Mouse (Mus musculus): ENCODE data around the gene Rnh1.

Rnh1 gene

DNA sequence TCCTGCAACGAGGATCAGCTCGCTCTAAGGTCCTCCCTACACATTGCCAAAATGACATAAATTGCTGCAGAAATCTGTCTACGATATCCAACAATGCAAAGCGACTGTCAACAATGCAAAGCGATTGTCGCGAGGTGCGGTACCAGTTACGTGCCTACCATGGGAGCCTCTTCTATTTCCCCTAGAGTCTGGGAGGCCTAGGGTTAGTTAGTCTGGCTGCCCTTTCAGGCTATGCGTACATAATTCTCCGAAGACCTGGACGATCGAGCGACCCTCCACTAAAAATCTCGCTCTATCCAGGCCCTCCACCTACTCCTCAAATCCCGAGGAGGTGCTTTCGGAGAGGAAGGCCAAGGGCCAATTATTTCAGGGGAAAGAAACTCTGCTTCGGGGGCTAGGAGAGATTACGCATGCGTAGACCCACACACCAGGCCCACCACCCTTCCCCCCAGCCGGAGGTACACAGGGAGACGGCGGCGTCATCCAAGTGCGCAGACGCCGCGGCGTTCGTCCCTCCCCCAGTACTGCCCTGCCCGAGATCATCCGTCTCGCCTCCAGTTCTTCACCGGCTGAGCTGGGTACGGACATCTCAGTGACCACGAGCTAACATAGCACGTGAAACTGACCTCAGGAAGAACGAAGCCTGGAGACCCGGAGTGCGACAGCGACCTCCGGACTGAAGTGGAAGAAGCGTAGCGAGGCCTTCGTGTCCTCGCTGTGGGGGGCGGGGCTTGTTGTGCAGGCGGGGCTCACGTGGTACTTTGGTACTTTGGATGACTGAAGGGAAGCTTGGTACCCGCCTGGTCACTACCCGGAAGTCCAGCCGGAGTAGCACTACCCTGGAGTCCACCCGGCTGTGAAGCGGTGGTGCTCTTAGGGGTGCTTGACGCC, at the start of gene Rnh1:
Rnh1 (minus strand) TSS at position 742 of the 891 bp plus-strand sequence.
- DNase-seq = peak; percentile 93

DNA sequence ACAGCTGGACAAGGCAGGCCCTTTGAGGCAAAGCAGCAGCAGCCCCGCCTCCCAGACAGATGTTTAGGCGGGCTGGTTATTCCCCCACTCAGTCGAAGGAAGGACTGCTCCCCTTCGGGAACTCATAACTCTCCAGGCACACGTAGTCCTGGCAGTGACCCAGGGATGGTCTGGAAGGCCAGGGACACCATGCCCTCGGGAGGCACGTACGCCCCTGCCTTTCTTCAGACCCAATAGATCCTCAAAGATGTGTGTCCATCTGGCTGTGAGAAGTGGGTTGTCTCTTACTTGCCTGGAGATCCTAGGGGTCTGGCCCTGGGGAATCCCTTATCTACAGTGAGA, 49.4 kb upstream of the Rnh1 start:
- DNase-seq = no peak

DNA sequence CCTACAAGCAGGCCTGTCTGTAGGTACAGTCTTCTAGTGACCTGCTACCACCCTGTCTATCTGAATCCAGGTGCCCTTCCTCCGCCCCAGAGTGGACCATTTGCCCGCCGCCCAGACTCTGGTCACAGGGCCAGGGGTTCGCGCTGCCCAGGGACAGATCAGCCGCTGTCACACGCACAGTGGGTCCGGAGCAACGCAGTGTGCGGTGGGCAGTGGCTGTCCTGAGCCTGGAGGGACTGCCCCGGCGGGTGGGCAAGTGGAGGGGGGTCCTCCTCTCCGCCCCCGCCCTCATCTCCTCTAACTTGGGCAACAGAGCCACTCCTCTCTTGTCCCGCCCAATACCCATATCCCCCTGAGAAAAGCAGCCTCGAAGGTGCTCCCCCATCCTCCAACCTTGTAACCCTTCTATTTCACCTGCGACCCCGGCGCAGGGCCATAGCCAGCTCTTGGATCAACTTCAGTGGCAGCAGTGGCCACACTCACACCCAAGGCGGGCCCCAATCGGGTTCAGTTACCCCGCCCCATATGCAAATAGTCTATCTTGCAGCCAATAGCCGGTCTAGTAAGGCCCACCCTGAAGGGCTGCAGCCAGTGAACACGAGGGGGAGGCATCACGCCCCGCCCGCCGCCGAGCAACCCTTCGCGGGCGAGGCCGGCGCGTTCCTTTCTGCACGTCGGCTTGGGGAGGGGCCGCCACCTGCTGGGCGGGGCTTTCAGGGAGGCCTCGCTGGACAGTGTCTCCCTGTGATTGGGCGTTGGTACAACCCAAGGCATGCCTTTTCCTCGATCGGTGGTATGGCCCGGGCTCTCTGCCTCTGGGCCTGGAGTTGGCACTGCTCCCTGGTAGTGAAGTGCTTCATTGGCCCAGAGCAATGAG, 48.8 kb upstream of the Rnh1 start:
- DNase-seq = peak; percentile 95

DNA sequence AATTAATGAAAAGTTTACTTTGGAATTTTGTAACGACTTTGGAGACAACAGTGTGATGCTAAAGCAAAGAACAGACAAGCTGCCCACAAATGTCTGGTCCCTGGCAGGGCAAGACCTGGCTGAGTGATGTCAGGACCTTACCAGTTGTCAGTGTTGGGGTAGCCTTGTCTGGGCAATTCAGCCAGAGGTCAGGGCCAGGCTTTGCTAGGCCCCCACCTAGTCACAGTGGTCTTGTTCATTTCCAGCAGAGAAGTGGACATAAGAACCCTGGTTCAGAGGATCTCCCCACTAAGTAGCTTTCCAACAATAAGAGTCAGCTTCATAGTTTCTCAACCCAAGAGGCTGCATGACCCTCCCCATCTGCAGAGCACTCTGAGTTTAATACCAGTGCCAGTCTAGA, 47.7 kb upstream of the Rnh1 start:
- DNase-seq = no peak

DNA sequence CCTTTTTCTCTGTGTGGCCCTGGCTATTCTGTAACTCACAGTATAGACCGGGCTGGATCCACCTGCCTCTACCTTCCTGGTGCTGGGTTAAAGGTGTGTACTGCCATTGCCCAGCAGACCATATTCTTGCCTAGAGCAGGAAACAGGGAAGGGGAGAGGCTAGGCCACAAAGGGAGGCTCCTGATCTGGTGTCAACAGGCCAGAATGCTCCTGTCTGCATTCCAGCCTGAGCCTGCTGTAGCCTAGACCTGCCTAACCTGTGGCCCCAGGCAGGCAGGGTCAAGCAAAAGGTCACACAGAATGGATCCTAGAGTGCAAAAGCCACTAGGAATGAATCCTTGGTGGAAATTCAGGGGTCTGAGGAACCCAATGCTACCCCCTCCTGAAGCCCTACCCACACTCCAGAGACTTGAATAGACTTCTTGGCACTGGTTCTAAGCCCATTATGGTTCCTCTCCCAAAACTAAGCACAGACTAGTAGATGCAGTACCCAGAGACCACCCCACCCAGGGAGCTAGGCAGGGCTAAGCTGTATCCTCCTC, 47.0 kb upstream of the Rnh1 start:
- no peak for DNase-seq

DNA sequence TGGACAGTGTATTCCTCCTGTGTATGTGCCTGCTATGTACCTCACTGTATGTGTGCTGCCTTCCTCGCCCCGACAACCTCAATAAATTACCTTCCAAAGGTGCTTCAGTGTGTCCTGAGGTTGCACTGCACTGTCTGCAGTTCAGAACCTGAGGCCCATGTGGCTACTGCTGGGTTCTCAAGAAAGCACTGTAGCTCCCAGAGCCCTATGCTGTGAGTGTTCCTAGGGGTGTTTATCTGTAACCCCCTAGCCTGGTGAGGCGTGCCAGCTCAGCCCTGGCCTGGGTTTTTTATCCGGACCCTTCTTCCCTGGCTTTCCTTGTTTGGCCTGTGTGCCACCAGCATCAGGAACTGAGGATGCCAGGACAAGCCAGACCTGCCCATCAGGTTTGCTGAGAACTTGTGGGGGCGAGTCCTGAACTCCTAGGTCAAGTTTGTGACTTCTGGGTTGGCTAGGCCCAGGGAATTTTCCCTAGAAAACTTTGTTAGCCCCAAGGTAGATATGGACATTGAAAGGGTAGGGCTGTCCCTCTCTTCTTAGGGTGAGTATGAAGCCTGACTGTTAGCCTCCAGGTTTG, 46.0 kb upstream of the Rnh1 start:
- DNase-seq = no peak

DNA sequence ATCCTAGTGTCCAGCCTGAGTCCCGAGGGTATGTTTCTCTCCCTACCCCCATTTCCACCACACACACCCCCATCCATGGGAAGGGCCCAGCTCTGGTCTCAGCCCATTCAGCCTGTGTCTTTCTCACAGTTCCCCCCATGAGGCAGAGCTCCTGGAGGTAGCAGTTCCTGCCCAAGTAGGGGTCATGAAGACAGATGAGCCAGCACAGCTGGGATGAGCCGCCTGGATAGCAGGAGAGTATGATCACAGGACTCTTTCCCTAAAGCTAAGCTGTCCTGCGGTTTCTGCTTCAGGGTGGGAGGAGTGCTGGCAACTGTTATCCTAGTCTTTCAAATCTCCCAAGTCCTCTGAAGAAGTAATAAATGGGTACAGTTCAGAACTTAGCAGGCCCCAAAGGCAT, 45.5 kb upstream of the Rnh1 start:
- DNase-seq = no peak

DNA sequence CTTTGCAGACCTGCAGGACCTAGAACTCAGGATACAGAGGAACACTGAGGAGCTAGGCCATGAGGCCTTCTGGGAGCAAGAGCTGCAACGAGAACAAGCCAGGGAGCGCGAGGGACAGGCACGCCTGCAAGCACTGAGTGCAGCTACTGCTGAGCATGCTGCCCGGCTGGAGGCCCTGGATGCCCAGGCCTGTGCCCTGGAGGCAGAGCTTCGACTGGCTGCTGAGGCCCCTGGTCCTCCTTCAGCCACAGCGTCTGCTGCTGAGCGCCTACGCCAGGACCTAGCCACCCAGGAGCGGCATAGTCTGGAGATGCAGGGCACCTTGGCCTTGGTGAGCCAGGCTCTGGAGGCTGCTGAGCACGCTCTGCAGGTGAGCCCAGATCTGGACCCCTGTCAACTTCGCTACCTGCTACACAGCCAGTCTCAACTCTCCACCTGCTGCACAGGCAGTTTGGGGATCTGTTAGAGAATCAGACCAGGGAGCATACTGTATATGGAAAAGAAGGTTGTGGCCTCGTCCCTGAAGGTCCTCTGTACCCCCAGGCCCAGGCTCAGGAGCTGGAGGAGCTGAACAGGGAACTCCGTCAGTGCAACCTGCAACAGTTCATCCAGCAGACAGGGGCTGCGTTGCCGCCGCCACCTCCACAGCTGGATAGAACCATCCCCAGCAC, 44.8 kb upstream of the Rnh1 start:
- DNase-seq = no peak

DNA sequence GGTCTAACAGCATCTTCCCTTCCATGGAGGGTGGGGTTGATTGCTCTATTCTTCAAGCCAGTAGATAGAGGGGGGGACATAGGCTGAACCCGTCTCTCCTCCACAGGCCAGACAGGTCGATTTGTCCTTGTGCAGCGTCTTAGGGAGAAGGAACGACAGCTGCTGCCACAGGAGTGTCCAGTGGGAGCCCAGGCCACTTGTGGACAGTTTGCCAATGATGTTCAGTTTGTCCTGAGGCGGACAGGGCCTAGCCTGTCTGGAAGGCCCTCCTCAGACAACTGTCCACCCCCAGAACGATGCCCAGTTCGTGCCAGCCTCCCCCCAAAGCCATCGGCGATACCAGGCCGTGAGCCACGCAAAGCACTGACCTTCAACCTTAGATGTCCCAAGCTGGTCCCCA, 44.2 kb upstream of the Rnh1 start:
- DNase-seq = no peak

DNA sequence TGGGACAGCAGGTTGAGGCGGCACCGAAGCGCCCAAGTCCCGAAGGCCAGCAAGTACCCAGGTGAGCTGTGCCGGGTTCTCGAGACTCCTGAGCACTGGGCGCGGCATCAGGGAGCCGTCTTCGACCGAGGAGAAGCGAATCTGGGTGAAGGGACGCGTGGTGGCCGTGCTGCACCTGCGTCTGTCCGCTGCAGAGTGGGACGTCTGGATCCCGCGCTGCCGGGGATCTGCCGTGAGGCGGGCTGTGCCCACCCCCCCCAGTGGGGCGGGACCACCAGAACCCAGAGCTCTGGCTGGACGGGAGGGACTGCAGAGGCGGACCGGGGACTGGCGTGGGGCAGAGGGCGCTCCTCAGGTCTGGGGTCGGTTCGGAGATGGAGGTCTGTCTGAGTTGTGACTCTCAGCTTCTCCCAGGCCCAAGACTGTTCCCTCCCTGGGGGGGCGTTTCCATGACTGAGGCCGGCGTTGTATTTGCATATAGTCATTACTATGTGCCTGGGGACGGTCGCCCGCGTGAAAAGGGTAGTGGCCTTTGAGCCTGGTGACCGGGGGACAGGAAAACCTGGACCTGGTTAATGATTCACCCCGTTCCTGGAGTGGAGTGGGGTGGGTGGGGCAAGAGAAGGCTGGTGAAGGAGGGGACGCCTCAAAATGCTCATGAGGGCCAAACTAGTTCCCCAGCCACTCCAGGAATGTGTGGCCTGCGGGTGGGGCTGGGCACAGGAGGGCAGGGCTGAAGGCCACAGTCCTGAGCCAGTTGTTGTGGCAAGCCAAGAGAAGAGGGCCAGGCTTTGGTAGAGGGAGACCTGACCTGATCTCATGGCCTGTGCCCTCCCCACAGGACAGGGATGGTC, 43.5 kb upstream of the Rnh1 start:
- DNase-seq = no peak

DNA sequence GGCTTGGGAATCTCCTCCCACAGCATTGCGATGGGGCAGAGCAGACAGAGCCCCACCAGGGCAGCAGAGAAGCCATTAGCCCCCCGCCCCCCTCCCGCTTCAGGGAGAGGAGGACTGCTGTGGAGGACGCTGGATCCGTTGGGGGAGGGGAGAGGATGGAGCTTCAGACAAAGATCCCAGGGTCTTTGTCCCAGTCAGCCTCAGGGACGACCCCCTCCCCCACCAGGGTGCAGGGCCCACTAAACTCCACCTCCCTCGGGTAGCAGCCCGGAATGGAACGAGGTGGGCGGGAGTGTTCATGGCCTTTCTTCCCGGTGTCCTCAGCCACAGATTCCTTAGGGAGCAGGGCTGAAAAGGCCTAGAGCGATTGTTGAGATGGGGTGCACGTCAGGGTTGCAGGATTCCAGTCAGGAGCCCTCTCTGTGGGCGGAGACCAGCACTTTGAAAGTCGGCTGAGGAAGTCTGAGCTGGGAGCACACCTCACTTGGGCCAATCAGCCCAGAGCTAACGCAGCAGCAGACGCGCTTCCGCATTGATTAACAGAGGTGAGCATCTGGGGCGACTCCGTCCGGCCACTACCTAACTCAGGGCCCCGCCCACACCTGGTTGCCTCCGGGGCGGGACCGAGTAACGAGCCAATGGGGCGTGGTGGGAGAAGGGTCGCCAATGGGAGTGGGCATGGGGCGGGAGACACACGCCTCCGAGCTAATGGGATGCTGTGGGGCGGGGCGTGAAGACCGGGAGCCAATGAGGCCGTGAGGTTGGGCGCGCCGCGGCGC, 42.6 kb upstream of the Rnh1 start, which contains the start of gene Rassf7:
Rassf7 (plus strand) TSS at position 760 of the 779 bp plus-strand sequence.
- DNase-seq = peak; percentile 97

DNA sequence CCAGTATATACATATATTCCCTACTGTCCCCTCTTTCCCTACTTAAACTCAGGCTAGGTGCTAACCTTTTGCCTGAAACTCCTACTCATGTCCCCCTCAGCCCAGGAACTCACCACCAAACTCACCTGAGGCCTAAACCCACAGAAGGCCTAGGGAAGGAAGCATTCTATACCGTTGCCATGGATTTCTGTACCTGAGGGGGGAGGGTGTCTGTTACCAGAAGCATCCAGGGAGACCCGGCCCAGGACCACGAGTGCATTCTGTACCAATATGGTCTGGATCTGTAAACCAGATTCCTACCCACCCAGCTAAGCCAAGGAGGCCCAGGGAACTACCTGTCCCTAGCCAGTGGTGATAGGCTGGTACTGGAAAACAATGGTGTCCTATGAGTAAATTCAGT, 41.7 kb upstream of the Rnh1 start:
- no peak for DNase-seq

DNA sequence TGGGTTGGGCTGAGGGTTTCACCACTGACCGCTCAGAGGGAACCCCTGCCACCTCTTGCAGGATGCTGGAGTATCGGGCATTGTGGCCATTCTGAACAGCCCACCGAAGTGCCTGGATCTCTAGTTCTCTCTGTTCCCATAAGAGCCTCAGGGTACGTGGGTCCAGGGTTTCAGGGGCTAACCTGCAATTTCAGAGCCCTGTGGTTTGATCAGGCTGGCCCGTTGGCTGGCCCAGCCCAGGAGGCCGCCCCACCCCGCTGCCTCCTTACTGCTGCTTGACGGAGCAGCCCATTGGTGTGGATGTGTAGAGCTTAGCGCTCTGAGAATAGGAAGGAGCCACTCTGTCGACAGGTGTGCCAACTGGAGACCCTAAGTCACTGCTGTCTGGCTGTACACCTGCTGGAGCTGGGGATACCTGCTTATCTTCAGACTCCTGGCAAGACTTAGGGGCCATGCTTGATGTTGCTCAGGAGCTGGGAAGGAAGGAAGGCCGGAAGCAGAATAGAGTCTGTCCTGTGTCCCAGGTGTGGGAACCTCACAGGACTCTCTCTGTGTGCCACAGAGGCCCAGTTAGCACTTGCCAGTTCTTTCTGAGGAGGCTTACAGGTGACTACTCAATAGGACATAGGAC, 41.1 kb upstream of the Rnh1 start, which contains the start of gene Lmntd2:
Lmntd2 (minus strand) TSS at position 476 of the 631 bp plus-strand sequence.
- no peak for DNase-seq

DNA sequence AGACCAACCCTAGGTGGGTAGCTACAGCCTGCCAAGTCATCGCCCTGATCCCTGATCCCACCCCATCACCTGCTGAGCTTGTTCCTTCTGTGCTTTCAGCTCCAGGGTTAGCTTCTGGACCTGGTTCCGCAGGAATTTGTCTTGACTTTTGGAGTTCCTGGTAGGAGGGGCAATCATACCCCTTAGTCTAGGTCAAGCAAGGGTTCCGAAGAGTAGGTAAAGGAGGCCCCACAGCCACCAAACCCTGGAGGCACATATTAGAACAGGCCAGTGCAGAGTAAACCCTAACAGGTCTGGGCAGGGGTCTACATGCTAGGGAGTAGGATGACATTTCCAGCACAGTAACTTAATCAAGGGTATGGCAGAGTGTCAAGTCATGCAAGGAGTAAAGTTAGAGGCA, 40.5 kb upstream of the Rnh1 start:
- DNase-seq = no peak

DNA sequence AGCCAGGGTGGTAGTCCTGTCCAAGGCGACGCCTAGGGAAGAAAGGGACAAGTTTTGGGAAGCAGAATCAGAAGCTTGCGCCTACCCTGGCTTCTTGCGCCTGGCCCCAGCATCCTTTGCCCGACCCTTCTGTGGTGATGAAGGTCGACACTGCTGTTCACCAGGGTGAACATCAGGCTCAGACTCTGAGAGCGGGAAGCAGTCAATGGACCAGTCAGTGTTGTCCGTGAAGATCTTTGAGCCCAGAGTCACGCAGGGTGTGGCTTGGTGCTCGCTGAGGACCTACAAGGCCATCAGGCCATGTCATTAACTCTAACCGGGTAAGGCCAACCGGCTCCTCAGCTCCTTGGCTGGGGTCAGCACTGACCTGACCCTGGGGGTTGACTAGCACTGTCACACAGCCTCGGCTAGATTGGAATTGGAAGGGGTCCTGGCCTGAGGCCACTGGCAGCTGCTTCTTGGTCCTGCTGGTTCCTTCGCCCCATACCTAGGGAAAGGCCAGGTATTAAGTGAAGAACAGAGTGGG, 38.0 kb upstream of the Rnh1 start:
- DNase-seq = no peak

DNA sequence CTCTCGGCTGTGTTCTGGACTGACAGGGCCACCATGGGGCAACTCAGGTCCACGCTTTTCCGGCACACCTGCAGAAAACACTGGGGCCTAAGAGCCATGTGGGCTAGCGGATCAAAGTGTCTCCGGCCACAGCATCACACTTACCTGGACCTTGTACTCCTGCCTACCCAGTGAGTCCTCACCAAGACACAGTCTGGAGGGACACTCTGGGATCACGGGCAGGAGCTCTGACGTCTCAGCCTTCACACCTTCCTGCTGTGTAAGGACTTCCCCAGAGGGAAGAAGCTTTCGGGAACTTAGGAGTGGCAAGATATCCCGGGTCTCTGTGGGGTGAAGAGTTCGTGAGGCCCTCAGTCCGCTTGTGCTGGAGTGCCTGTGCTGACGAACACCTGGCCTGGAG, 37.5 kb upstream of the Rnh1 start:
- DNase-seq = no peak

DNA sequence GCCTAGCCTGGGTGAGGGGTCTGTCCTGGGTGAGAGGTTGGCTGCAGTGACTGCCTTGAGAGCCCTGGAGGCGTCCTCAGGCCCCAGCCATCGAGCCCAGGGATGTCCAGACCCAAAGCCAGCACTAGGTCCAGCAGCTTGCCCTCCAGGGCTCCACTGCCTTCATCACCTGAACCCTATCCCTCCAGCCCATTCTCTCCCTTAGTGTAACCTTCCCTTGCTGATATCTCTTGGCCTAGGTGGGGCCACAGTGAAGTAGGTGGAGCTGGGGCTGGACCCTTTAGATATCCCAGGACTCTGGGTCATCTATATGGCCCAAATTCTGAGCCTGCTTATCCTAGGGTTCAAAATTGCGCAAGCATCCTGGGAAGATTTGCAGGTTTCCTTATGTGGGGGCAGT, 36.9 kb upstream of the Rnh1 start:
- no peak for DNase-seq

DNA sequence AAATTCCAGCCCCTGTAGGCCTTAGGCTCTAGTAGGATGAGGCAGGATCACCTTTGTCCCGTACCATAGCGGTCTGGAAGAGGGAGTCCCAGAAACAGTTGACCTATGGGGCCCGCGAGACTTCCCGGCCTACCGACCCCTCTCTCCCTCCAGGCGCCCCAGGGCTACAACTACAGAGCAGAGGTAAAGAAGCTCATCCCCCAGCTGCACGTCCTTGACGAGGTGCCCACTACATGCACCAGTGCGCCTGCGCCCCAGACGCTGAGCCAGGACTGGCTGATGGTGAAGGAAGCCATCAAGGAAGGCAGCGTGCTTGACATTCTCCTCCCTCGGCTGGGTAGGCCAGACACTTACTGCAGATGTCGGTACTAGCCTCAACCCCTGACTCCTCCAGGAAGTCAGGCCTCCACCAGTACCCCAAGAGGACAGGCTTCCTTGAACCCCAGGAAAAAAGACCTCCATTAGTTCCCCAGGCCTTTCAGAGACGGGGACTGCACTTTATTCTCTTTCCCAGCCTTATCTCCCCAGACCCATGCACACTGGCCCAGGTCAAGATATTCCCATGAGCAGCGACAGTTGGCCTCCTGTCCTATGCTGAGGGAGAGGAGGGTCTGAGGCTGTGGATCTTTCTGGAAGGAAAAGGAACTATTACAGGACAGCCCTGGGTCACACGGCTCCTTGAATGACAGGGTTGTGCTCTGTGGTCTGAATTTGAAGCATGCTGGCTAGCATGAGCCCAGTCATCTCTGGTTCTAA, 33.7 kb upstream of the Rnh1 start:
- DNase-seq = no peak

DNA sequence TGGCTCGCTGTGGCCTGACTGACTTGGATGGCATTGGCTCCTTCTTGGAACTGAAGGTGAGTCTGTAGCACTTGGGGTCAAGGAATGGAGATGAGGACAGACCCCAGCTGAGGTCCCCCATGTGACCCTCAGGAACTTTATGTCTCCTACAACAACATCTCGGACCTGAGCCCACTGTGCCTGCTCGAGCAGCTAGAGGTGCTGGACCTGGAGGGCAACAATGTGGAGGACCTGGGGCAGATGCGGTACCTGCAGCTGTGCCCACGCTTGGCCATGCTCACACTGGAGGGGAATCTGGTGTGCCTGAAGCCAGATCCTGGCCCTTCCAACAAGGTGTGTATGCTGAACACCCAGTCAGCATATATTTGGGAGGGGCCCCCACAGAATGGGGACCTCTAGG, 32.8 kb upstream of the Rnh1 start:
- no peak for DNase-seq
